Mouse (Mus musculus) adrenal gland, adult 8-10 months (tissue): ENCODE results near the gene Gramd1b. TPM values are rescaled to one million over a fixed set of nuclear protein-coding genes. Genes with fewer than 3 reads are reported as not detected.

Experiments
- DNase-seq: peaks from one replicate; pipeline ENCODE4 v3.0.0; 2022
- total RNA-seq, 4 experiments: library from RNA; stranded (reverse); gene quantifications; 2 replicates each; pipeline ENCODE4 v1.2.4; 2022

Gene Gramd1b
- total RNA-seq, 4 experiments from 2014 or later, result 341 to 857 (median 612) TPM

DNA sequence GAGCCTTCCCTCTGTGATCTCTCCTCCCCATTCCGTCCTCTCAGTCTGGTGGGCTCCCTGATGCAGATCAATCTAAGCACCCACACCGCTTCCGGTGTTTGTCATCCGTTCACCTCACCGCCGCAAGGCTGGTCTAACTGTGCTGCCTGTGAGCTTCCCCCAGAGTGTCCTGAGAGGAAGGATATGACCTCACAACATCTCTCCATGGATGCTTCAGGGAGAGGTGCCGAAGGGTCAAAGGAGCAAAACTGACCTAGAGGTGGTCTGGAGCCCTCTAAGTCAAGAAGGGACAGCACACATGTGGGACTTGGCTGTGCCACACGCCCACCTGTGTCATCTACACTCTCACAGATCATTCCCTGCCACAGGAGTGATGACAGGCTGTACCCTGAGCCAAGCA is 228.8 kb downstream of the Gramd1b start:
- no peak for DNase-seq

GRCm38 (mm10) chr9:40301475-40301874 is 229.7 kb downstream of the Gramd1b start:
- DNase-seq, result no peak

DNA sequence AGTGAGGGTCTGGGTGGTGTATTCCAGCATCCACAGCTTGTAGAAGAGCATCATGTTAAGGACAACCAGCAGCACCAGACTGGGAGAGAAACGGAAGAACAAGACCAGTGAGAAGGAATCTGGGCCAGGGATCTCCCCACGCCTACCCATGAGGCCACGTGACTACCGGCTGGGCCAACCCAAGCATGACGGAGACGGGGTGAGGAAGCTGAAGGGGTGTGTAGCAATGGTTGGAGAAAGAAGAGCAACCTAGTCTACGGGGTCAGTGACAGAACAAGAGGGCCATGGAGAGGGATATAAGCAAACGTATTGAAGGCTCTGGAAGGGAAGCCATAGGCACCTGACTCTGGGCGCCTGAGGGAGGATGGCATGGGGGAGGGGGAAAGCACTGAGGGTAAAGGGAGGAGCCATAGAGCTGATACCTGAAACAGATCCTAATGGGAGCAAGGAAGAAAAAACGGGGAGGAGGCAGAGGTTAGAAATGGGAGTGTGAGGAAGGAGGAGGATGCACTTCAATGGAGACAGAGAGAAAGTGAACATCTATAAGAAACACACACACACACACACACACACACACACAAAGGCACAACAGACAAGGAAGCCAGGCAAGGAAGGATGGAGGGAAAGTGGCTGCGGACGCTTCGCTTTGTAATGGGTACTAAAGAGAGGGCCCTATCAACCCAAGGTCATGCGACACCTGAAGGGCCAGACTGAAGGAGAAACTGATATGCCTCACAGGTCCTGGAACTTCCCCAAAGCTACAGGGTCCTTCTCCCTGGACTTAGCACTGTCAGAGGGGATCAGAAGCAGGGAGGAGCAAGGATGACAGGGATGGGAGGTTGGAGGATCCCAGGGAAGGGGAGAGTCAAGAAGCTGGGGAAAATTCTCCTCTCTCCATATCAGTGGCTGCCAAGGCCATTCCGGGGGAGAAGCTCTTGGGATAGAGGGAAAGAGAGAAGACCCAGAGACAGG is 230.9 kb downstream of the Gramd1b start:
- no peak for DNase-seq

- no peak for DNase-seq
Measured at GRCm38 (mm10) chr9:40299323-40299722, 231.9 kb downstream of the Gramd1b start.

DNA sequence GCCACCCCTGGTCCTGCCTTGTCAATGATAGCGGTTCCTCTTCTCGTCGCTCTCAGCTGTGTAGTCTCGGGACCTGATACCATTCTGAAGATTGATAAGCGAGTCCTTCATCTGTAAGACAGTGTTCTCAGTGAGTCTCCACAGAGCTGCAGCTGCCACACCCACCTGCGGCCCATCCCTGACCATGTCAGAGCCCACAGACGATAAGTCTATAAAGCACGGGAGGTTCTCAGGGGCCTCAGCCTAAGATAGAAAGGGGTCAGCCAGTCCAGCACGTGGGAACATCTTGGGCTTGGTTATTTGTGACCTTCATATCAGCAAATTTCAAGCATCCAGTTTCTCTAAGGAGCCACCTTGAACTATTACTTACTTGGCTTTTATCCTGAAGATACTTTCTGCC is 233.2 kb downstream of the Gramd1b start:
- no peak for DNase-seq

- DNase-seq, result no peak
Measured at GRCm38 (mm10) chr9:40296251-40296650, 234.9 kb downstream of the Gramd1b start.

- DNase-seq, result no peak
Measured at GRCm38 (mm10) chr9:40294866-40295265, 236.3 kb downstream of the Gramd1b start.

DNA sequence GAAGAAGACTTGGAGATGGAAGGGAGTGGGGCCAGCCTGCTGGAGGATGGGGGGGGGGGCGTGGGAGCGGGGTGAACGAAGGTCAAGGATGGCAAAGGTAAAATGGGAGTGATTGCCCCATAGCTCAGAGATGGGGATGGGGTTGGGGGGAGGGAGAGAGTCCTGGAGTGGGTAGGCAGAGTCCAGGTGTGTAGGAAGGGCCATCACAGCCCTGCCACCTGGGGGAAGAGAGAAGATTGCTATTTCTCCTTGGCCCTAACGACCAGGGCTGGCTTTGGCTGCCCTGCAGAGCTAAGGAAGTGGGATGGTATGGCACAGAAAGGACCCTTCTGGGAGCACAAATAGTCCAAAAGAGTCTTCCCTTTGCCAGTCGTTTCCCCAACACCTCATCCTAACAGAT is 237.0 kb downstream of the Gramd1b start:
- DNase-seq, result no peak

GRCm38 (mm10) chr9:40293740-40294139 is 237.4 kb downstream of the Gramd1b start:
- DNase-seq, result no peak

GRCm38 (mm10) chr9:40293286-40293685 is 237.9 kb downstream of the Gramd1b start:
- DNase-seq, result no peak

- DNase-seq, result no peak
Measured at GRCm38 (mm10) chr9:40292475-40292874, 238.7 kb downstream of the Gramd1b start.

GRCm38 (mm10) chr9:40282968-40283367 is 248.2 kb downstream of the Gramd1b start:
- DNase-seq, result no peak

DNA sequence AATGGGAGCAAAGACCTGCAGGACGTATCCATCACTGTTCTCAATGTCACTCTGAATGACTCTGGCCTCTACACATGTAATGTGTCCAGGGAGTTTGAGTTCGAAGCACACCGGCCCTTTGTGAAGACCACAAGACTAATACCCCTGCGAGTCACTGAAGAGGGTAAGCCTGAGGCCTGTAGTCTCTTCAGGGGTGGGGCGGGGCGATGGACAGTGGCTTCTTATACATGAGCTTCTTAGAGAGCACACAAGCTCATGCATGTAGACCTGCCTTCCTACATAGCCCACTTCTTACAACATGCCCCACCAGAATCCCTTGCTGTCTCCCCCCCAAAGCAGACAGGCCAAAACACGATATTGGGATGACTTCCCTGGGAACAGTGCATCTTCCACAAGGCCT is 251.7 kb downstream of the Gramd1b start:
- DNase-seq, result no peak

DNA sequence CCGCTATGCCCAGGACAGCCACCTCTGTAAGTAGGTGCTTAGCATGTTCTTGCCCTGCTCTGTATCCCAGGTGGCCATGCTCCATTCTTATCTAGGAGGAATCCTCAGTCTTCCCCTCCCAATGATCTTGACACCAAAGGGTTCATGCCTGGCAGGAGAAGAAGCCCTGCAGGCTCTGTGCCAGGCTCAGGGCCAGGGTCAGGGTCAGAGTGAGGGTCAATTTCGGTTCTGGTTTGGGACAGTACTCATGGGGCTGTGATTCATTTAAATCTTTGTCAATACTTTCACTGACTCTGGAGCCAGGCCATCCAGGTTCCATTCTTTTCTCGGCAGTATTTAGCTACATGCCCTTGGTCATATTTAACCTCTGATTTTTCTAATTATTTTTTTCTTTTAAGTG is 253.5 kb downstream of the Gramd1b start:
- no peak for DNase-seq

DNA sequence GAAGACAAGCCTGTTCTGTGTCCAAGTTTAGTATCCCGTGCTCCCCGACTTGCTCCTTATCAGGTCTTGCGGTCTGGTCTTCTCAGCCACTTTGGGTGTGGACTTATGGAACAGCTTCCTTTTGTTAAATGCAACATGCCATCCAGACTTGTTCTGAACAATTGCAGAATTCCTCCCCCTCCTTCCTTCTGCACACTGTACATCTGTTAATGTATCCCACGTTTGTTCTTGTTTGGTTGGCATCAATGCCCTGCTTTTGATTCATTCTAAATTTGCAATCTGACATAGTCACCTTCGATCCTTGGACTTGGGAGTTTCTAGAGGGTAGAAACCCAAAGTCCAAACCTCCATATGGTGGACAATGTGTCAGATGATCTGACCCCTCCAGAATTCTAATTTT is 255.3 kb downstream of the Gramd1b start:
- DNase-seq, result no peak

GRCm38 (mm10) chr9:40272822-40273221 is 258.4 kb downstream of the Gramd1b start:
- no peak for DNase-seq

- DNase-seq, result no peak
Measured at GRCm38 (mm10) chr9:40271075-40271474, 260.1 kb downstream of the Gramd1b start.

DNA sequence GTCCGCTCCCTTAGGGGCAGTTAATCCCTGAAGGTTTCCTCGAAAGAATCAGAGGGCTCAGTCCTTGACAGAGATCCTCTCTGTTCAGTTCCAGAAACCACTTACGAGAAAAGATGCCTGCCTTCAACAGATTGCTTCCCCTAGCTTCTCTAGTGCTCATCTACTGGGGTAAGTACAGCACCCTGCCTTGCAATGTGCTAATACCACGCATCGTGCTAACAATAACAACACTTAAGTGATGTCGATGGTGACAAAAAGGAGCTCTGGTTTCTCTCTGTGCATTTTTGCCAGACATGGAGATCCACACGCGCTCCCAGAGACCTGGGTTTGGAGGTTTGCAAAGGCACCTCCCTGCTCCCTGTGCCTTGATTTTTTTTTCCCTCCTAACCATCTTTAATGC is 261.3 kb downstream of the Gramd1b start:
- no peak for DNase-seq

- DNase-seq, result no peak
Measured at GRCm38 (mm10) chr9:40269103-40269861, 261.9 kb downstream of the Gramd1b start, which contains the start of gene Scn3b. Gene Scn3b (plus strand): TSS chr9:40269217.

DNA sequence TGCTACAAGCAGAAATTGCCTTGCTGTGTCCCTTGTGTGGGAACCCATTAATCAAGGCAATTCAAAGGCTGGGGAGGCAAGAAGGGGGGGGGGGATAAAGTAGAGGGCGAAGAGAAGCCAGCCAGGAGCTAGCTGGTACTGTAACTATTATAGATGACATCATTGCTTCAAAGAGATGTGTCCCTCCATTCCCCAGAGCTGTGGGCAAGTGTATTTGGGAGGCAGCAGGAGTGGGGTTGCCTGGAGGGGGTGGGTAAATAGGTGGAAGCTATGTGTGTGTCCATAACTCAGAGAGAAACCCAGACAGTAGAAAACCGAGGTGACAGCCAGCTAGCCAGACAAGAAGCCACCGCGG is 262.5 kb downstream of the Gramd1b start:
- DNase-seq, result no peak

DNA sequence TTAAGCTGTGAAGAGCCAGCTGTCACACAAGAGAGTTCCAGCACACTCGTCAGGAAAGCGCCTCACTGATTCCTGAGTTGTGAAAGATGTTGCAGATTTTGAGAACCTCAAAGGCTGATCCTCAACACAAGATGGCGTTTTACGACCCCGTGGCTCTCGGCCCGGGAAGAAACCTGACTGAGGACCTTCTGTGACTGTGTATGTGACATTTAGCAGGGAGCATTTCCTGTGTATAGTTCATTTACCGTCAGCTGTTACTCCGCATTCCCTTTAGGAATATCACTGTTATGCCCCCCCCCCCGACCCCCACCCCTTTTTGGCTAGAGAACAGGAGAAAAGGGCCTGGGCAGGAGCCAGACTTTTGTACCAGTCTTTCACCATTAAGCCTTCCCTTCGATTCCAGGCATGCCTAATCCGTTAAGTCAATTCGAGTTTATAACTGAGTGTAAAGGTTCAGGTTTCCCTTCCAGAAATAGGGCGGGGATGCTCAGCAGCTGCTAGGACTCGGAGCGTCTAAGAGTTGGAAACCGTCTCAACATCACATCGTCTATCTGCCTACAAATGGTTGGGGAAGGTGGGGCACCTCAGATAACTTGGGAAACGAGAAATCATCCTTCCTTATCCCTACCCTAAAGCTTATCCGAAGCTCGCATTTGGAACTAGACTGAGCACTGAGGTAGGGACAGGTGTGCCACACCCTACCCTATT is 263.0 kb downstream of the Gramd1b start:
- DNase-seq, result no peak

DNA sequence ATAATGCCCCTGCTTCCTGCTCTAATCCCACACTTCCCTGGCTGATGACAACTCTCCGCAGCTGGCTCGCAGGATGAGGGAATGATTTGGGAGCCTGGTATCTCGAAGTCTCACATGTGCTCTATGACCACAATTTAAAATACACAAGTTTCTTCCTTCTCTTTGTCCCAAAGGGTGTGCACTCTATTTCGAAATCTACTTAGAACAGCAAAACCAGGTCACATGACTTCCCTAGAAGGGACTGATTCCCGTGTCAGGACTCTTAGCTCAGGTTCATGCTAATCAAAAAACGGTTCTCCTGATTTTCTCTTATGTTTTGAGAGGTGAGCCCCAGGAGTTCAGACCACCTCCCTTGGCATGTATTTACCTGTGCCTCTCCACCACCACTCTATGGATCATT is 267.3 kb downstream of the Gramd1b start:
- no peak for DNase-seq

DNA sequence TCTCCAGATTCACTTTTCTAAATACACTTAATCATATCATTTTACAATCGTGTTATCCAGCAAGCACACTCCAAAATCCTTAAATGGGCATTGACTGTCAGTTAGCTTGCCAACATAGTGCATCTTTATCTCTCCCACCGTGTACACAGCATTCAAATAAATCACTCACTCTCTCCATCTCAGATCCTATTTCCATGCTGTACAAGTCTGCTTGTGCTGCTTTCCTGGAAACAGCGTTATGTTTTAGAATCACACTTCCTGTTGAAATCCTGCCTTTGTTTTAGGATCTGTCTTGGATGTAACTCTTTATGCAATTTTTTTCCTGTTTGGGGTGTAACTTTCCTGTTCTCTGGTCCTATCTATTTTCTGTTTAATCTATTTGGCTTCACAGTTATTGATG is 278.7 kb downstream of the Gramd1b start:
- DNase-seq, result no peak
